Mouse (Mus musculus) liver, adult (tissue): ENCODE data around the gene Smim22.

Experiments
- GATA4 ChIP-seq: IDR thresholded peaks from 2 replicates; pipeline ENCODE4 v1.6.1; 2014; ENCODE audit warnings: mild to moderate bottlenecking, low read length; ENCODE audit not compliant: insufficient replicate concordance

Gene Smim22

GRCm38 (mm10) chr16:4984717-4985116, 22.4 kb upstream of the Smim22 start:
- no peak for TF ChIP-seq GATA4

GRCm38 (mm10) chr16:4993276-4993675, 13.8 kb upstream of the Smim22 start:
- no peak for TF ChIP-seq GATA4

- no peak for TF ChIP-seq GATA4
Measured at GRCm38 (mm10) chr16:4997553-4997952, 9.5 kb upstream of the Smim22 start, which contains the start of gene Sept12. Sept12 (minus strand) TSS chr16:4997852.

DNA sequence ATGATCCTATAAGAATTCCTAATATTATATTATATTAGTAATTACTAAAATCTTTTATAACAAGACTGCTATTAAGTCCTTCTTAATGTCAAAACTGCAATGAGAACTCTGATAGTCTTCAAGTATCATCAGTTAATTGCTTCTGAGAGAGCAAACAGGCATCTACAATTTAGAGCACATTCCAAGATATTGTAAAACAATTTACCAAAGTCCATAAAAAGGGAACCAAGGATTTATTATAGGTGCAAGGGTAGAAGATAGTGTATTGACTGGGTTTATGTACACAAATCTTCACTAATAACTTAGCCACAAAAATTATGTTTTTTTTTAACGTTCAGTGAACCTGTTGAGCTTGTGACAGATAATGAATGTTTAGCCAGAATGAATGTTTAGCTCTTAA, 8.1 kb upstream of the Smim22 start:
- TF ChIP-seq GATA4, result no peak

DNA sequence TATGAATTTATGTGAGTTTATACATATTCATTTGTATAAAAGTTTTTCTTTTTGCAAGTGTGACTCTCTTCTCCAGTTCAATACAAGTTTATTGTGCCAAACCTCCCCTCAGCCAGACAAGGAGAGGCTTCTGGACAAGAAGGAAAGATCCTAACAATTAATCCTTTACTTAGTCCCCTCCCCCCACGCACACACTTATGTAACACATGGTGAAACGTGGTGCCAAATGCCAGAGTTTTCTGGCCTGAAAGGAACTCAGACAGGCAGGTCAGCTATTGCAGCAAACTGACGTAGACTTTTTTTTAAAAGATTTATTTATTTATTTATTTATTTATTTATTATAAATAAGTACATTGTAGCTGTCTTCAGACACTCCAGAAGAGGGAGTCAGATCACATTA, 6.5 kb upstream of the Smim22 start:
- no peak for TF ChIP-seq GATA4

GRCm38 (mm10) chr16:5007492-5007891, 404 bp downstream of the Smim22 start:
- no peak for TF ChIP-seq GATA4

- no peak for TF ChIP-seq GATA4
Measured at GRCm38 (mm10) chr16:5008076-5008475, 988 bp downstream of the Smim22 start.

GRCm38 (mm10) chr16:5010371-5010935, 3.4 kb downstream of the Smim22 start:
- TF ChIP-seq GATA4, result no peak

- TF ChIP-seq GATA4, result no peak
Measured at GRCm38 (mm10) chr16:5011285-5011684, 4.2 kb downstream of the Smim22 start.

- TF ChIP-seq GATA4, result no peak
Measured at GRCm38 (mm10) chr16:5012036-5013005, 5.2 kb downstream of the Smim22 start.

- TF ChIP-seq GATA4, result no peak
Measured at GRCm38 (mm10) chr16:5013054-5013838, 6.2 kb downstream of the Smim22 start, which contains the start of gene Rogdi. Rogdi (minus strand) TSS chr16:5013553.

GRCm38 (mm10) chr16:5014578-5014977, 7.5 kb downstream of the Smim22 start:
- no peak for TF ChIP-seq GATA4

GRCm38 (mm10) chr16:5024021-5024420, 16.9 kb downstream of the Smim22 start:
- no peak for TF ChIP-seq GATA4

GRCm38 (mm10) chr16:5029847-5030246, 22.8 kb downstream of the Smim22 start:
- no peak for TF ChIP-seq GATA4

DNA sequence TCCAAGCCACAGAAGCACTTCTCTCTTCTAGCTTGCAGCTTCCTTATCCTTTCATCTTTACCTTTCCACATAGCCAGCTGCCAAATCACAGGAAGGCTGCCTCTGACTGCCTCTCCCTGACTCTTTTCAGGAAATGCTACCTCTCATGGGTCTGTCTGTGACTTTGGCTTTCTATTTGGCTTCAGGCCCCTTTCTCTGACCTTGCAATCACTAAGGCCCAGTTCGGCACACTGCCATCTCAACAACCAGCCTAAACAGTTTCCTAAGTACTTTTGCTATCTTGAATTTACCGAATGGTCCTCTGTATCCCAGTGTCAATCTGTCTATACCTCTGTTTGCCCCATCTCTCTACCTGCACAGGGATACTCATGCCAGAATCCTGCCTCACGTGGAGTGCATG, 28.5 kb downstream of the Smim22 start:
- TF ChIP-seq GATA4, result no peak
